Mouse (Mus musculus) spleen, adult 2 months (tissue): Measurements from ENCODE around the gene Usb1. TPM values are rescaled to one million over a fixed set of nuclear protein-coding genes. Genes with fewer than 3 reads are reported as not detected.

Experiments used
- DNase-seq, 2 experiments: peaks; one replicate each; pipeline versions ENCODE4 v3.0.0 to v3.0.0-alpha.2; 2012 to 2021; ENCODE audit warnings: low spot score in 2 of 2, low read depth in 1 of 2
- H3K27ac ChIP-seq: fragments of 200-500 bp; 2 replicates; pipeline ENCODE4 v1.5.1; 2012; ENCODE audit warnings: low read length, inconsistent platforms; ENCODE audit not compliant: insufficient read depth
- H3K27me3 ChIP-seq: fragments of 200-500 bp; 2 replicates; pipeline ENCODE4 v1.6.1; 2012; ENCODE audit warnings: mild to moderate bottlenecking, moderate library complexity, low read length, inconsistent platforms; ENCODE audit not compliant: control insufficient read depth, insufficient read depth
- H3K36me3 ChIP-seq: fragments of 200-500 bp; 2 replicates; pipeline ENCODE4 v1.6.1; 2012; ENCODE audit warnings: mild to moderate bottlenecking, low read length, inconsistent platforms; ENCODE audit not compliant: control insufficient read depth, insufficient read depth
- H3K4me1 ChIP-seq: fragments of 200-500 bp; 2 replicates; pipeline ENCODE4 v1.6.1; 2011; ENCODE audit warnings: inconsistent platforms; ENCODE audit not compliant: control insufficient read depth, insufficient read depth, insufficient read length
- H3K4me3 ChIP-seq: fragments of 200-500 bp; 2 replicates; pipeline ENCODE4 v1.5.1; 2011; ENCODE audit warnings: mild to moderate bottlenecking, inconsistent platforms; ENCODE audit not compliant: insufficient read depth, insufficient read length; ENCODE audit errors: extremely low read depth
- CTCF ChIP-seq: fragments of 200-500 bp; IDR thresholded peaks from 2 replicates; pipeline ENCODE4 v1.5.1; 2011; ENCODE audit warnings: mild to moderate bottlenecking, inconsistent platforms; ENCODE audit not compliant: insufficient read depth, insufficient read length, insufficient replicate concordance; ENCODE audit errors: extremely low read depth
- POLR2A ChIP-seq: fragments of 200-500 bp; IDR thresholded peaks from 2 replicates; pipeline ENCODE4 v1.6.1; 2011; ENCODE audit warnings: low read depth, low read length, inconsistent platforms
- WGBS: fragments of 180-500 bp; shearing (Covaris S2); methylation state at CpG from one replicate; pipeline ENCODE4 v1.1.7; 2018; 5-methylcytosine and 5-hydroxymethylcytosine counted together
- polyA plus RNA-seq: library from polyadenylated mRNA; depleted of rRNA; stranded (reverse); fragments of >200 nt; gene quantifications from 2 replicates; pipeline ENCODE4 v1.2.3, GENCODE M21; 2012; rRNA removed

The Usb1 gene
- 27.4 and 32.1 TPM in 2 replicates for polyA plus RNA-seq

DNA sequence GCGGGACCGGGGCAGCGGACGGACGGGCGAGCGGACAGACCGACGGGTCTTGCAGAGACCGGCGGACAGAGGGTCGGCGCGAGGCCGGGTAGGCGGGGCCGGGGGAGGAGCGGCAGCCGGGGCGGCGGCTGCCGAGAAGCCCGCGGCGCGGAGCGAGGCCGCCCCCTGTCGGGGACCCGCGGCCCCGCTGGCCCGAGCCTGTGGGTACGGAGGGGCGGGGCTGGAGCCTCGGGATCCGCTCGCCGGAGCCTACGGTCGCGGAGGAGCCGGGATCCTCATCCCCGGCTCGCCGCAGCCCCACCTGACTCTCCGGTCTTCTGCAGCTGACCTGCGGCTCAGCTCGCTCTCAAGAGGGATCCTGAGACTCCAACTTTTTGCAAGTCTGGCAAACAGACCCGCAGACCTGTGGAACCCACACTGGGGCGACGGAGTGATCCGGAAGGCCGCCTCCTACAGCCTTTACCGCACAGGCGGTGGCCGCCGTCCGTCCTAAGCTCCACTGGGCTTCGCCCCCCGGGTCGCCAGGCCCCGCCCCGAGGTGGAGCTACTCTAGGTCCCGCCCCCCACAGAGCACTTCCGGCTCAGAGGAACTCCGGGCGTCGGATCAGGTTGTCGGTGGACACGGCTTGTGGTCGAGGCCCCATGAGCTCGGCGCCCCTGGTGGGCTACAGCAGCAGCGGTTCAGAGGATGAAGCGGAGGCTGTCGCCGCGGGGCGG is at the start of gene Usb1, which contains the start of gene Zfp319:
TSS of gene Usb1 (plus strand) at position 565 of the 717 bp plus-strand sequence.
TSS of gene Zfp319 (minus strand) at position 231 of the 717 bp plus-strand sequence.
- Histone ChIP-seq H3K4me1 (peaks cover 7% of the 10 kb centered on the region), H3K27ac (peak within 1 kb of the TSS; percentile 100), H3K36me3 (peaks cover 27% of the 10 kb centered on the region), H3K27me3 (no peaks in the 10 kb centered on the region), H3K4me3 (peak within 1 kb of the TSS; percentile 90)
- peak; percentile 84 to 92 for DNase-seq
- WGBS, result under 1% methylated on average over 77 of the region's 80 CpGs
- TF ChIP-seq POLR2A (peak; percentile 31; the same call in 1 of the 2 replicates), CTCF (peak; percentile 66)

DNA sequence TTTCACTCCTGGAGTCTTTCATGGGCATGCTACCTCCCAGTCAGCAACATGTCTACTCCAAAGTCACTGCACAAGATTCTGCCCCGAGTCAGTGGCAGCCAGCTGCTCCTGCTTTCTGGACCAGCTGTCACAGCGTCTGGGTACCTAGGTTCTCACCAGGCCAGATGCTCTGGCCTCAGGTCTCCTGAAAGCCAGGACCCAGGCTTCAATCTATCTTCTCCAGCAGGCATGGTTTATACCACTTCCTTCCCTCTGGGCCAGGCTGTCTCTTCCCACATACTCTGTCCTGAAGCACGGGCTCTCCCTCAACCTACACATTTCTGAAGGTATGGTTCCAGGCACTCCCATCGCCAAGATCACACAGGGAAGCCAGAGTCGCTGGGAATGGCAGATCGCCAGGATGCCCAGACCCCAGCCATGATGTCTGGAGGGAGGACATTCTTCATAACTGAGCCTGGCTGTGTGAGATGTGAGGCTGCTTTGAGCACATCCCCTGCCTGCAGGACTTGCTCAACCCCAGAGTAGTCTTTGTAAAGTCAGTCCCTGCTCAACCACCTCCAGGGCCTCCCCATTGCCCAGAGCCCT is 42.9 kb upstream of the Usb1 start:
- no peaks in the 10 kb centered on the region for H3K27me3 ChIP-seq
- WGBS, result 39% methylated on average over 6 of the region's 6 CpGs
- DNase-seq, result no peak
- TF ChIP-seq CTCF, result no peak
- TF ChIP-seq POLR2A, result no peak
- H3K4me1 ChIP-seq, result no peaks in the 10 kb centered on the region
- no peak overlapping the region for H3K27ac ChIP-seq
- no peaks in the 10 kb centered on the region for H3K36me3 ChIP-seq
- H3K4me3 ChIP-seq, result no peak overlapping the region

DNA sequence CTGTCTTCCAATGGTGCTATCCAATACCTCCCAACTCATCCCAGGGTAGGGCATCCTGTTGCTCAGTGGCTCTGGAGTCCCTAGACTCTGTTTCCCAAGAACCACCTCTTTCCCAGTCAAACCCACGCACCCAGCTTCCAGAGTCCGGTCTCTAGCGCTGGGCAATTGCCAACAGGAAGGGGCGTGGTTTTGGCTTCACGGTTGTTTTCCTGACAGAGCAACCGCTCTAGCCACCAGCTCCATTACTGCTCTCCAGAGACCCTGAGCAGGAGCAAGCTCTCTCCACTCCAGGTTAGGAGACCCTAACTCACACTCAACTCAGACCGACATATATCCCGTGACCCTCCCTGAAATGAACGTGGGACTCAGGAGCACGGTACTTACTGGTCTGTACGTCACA is 38.9 kb upstream of the Usb1 start:
- Histone ChIP-seq H3K4me1 (no peaks in the 10 kb centered on the region), H3K27me3 (no peaks in the 10 kb centered on the region), H3K27ac (no peak overlapping the region), H3K36me3 (no peaks in the 10 kb centered on the region), H3K4me3 (peak overlapping the region; percentile 35; the same call in 1 of the 2 replicates)
- TF ChIP-seq CTCF (no peak), POLR2A (no peak)
- WGBS, result 21% methylated on average over 11 of the region's 11 CpGs
- DNase-seq, result peak in 1 of 2 experiments; percentile 11

DNA sequence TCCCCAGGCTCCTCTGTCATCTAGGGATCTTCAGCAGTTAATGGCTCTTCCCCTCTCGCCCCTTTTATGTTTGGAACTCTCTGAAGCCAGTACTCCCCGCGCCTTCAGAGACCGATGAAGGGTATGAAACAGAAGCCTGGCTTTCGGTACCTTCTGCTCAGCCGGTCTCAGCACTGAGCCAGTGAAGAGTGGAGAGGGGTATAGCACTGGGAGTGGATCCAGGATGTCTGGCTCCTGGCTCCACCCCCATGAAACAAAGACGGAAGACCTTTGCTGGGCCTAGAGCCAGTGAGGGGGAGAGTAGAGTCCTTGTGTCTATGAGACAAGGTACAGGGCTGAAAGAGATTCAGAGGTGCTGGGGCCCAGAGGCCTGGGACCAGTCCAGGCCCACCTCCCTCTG is 38.2 kb upstream of the Usb1 start:
- no peaks in the 10 kb centered on the region for H3K27me3 ChIP-seq
- WGBS, result 44% methylated on average over 7 of the region's 7 CpGs
- H3K4me3 ChIP-seq, result peak overlapping the region; percentile 26; the same call in 1 of the 2 replicates
- H3K4me1 ChIP-seq, result no peaks in the 10 kb centered on the region
- H3K36me3 ChIP-seq, result no peaks in the 10 kb centered on the region
- H3K27ac ChIP-seq, result 0 out of 2 replicates have a peak overlapping the region, but pooled peaks have one; percentile 9
- DNase-seq, result no peak
- TF ChIP-seq POLR2A (no peak), CTCF (no peak)

DNA sequence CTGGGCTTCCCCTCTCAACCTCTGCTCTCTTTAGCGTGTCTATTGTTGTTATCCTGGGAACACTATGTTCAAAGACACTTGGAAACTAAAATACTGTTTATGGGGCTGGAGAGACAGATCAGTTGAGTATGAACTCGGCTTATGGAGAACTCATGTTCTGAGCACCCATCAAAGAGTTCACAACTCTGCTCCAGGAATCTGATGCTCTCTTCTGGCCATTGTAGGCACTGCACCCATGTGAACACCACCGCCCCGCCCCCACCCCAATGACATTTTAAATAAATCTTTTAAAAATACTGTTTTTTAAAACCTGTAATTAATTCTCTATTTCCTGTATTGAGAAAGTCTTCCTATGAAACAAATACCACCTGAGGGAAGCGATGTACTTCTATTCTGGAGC is 29.7 kb upstream of the Usb1 start:
- peak in 1 of 2 experiments; percentile 20 for DNase-seq
- Histone ChIP-seq H3K4me1 (no peaks in the 10 kb centered on the region), H3K4me3 (no peak overlapping the region), H3K27ac (no peak overlapping the region), H3K36me3 (no peaks in the 10 kb centered on the region), H3K27me3 (no peaks in the 10 kb centered on the region)
- TF ChIP-seq CTCF (peak; percentile 46; the same call in 1 of the 2 replicates), POLR2A (no peak)
- WGBS, result 13% methylated on average over 5 of the region's 5 CpGs

DNA sequence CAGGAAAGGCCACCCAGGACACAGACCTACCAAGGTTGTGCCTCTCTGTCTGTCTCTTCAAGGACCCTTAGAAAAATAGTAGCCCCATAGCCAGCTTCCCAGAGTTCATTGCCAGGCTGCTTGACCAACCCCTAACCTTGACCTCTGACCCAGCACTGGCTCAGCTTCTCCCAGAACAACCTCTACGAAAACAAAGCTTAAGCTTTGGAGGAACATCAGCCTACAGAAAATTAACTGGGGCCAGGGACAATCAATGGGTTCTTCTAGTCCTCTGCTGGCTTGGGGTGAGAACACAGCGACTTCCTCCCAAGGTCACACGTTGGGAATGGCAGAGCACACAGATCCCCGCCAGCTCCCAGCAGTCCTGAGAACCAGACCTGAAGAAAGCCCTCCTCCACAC is 26.6 kb upstream of the Usb1 start:
- DNase-seq, result no peak
- TF ChIP-seq POLR2A, result no peak
- TF ChIP-seq CTCF, result no peak

DNA sequence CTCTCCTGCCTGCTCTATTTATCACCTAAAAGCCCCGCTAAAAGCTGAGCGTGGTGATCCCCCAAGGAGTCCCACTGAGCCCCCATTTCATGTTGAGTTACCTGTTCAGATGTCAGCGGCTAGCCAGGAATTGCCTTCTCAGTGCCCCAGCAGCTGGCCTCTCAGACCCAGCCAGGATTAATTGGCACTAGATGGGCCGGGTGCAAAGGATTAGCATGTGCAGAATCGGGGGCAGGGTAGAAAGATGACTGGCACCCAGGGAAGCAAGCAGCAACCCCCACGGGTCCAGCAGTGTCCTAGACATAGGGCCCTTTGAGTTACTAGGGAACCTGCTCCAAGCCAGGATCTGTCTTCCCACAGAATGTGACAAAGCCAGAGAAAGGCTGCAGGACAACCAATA is 25.7 kb upstream of the Usb1 start, which contains the start of gene Cngb1:
TSS of gene Cngb1 (minus strand) at position 155 of the 400 bp plus-strand sequence.
- no peak for TF ChIP-seq CTCF
- no peak for TF ChIP-seq POLR2A
- WGBS, result 72% methylated on average over 6 of the region's 6 CpGs

More for the DNA sequence above, 26.6 kb upstream of the Usb1 start:
- Histone ChIP-seq H3K27ac (no peak overlapping the region), H3K4me1 (no peaks in the 10 kb centered on the region), H3K27me3 (no peaks in the 10 kb centered on the region), H3K4me3 (no peak overlapping the region), H3K36me3 (no peaks in the 10 kb centered on the region)
- 79% methylated on average over 4 of the region's 4 CpGs for WGBS

More for the DNA sequence above, 25.7 kb upstream of the Usb1 start, which contains the start of gene Cngb1:
- H3K4me1 ChIP-seq, result no peaks in the 10 kb centered on the region
- DNase-seq, result no peak
- H3K36me3 ChIP-seq, result no peaks in the 10 kb centered on the region
- H3K27ac ChIP-seq, result no peak within 1 kb of the TSS
- no peaks in the 10 kb centered on the region for H3K27me3 ChIP-seq
- H3K4me3 ChIP-seq, result no peak within 1 kb of the TSS
